Mouse (Mus musculus): Measurements from ENCODE around the gene Ecm2. TPM values are rescaled to one million over a fixed set of nuclear protein-coding genes. Genes with fewer than 3 reads are reported as not detected.
A peak's percentile ranks its signal among the peaks of the same experiment; 100 is the strongest.

Gene Ecm2
- polyA plus RNA-seq, 1 experiment from 2014 or later: 1.3 TPM

GRCm38 (mm10) chr13:49530636-49531035 is 26.0 kb downstream of the Ecm2 start:
- no peak overlapping the region for H3K9ac ChIP-seq (replicated peaks)
- no peak overlapping the region for H3K4me3 ChIP-seq
- WGBS: 98% methylated on average over 4 of the region's 4 CpGs
- H3K4me1 ChIP-seq: no peaks in the 10 kb centered on the region
- H3K4me2 ChIP-seq (replicated peaks): no peak overlapping the region
- H3K36me3 ChIP-seq: no peaks in the 10 kb centered on the region
- no peaks in the 10 kb centered on the region for H3K27me3 ChIP-seq
- ATAC-seq (ENCODE audit: low FRiP score, low read depth): no peak
- no peak overlapping the region for H3K27ac ChIP-seq (replicated peaks)
- H3K9me3 ChIP-seq: no peaks in the 10 kb centered on the region

DNA sequence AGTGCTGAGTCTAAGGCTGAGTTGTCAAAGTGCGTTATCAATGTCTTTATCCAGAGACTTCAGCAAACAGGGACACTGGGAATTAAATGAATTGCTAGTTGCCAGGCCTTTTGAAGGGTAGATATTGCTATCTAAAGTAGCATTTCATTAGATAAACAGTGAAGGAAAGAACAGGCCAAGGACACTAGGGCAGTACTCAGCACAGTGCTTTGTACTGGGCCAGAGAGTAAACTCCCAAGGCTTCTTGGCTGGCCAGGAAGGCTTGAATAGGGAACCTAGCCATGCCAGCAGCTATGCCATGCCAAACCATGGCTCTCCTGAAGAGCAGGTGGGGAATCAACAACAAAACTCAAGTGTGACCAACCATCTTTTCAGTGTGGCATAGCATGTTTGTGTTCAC is 32.3 kb downstream of the Ecm2 start:
- Histone ChIP-seq H3K36me3 (no peaks in the 10 kb centered on the region), H3K4me3 (no peak overlapping the region), H3K27ac (replicated peaks) (no peak overlapping the region), H3K9me3 (no peaks in the 10 kb centered on the region), H3K4me2 (replicated peaks) (no peak overlapping the region), H3K27me3 (no peaks in the 10 kb centered on the region), H3K9ac (replicated peaks) (no peak overlapping the region), H3K4me1 (no peaks in the 10 kb centered on the region)
- 100% methylated on average over 1 of the region's 1 CpGs for WGBS
- no peak for ATAC-seq (ENCODE audit: low FRiP score, low read depth)

DNA sequence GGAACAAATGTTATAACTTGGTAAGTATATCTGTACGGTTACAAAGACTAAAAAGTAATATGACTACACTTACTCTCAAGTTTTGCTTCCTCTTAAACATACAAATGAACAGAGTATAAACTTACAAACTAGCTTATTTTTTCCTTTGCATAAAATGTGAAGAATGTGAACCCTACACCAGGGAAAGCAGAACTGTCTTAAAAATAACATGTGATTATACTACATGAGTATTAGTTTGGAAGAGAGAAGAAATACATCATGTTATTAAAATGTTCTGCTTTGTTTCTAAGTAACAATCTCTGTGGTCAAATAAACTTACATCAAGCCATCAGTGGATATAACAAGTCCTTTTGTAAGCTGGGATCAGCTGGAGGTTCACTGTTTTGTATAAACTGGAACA is 34.1 kb downstream of the Ecm2 start:
- Histone ChIP-seq H3K4me3 (no peak overlapping the region), H3K9ac (replicated peaks) (no peak overlapping the region), H3K4me1 (no peaks in the 10 kb centered on the region), H3K27me3 (no peaks in the 10 kb centered on the region), H3K4me2 (replicated peaks) (no peak overlapping the region), H3K9me3 (no peaks in the 10 kb centered on the region), H3K36me3 (no peaks in the 10 kb centered on the region), H3K27ac (replicated peaks) (no peak overlapping the region)
- whole genome bisulfite sequencing: 86% methylated on average over 1 of the region's 1 CpGs
- no peak for ATAC-seq (ENCODE audit: low FRiP score, low read depth)

DNA sequence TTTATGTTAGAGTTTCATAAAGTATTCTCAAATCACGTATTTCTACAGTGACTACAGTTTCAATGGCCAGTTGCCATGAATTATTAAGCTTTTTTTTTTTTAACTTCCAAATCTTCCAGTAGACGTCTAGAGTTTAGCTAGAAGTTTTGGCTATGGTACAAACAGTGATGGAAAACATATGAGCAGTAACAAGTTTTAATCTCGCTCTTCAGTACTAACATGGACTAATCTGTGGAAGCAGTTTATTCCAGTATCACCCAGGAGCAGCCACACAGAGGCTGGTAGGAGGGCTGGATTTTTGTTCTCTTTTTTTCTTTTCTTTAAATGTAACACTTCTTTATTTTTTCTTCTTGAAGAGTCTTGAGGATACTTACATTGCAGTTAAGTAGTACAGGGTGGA is 39.7 kb downstream of the Ecm2 start, which contains the start of gene Aspn:
Gene Aspn (plus strand): TSS at position 165 of the 400 bp plus-strand sequence.
- Histone ChIP-seq H3K9ac (replicated peaks) (no peak within 1 kb of the TSS), H3K27ac (replicated peaks) (no peak within 1 kb of the TSS), H3K9me3 (no peaks in the 10 kb centered on the region), H3K36me3 (no peaks in the 10 kb centered on the region), H3K4me3 (no peak within 1 kb of the TSS), H3K4me1 (no peaks in the 10 kb centered on the region), H3K4me2 (replicated peaks) (no peak within 1 kb of the TSS), H3K27me3 (no peaks in the 10 kb centered on the region)
- 90% methylated on average over 3 of the region's 3 CpGs for WGBS
- no peak for ATAC-seq (ENCODE audit: low FRiP score, low read depth)

GRCm38 (mm10) chr13:49545646-49546045 is 41.0 kb downstream of the Ecm2 start:
- H3K27me3 ChIP-seq: no peaks in the 10 kb centered on the region
- no peak overlapping the region for H3K9ac ChIP-seq (replicated peaks)
- H3K36me3 ChIP-seq: no peaks in the 10 kb centered on the region
- H3K9me3 ChIP-seq: no peaks in the 10 kb centered on the region
- no peak overlapping the region for H3K4me3 ChIP-seq
- H3K4me1 ChIP-seq: no peaks in the 10 kb centered on the region
- H3K4me2 ChIP-seq (replicated peaks): no peak overlapping the region
- no peak overlapping the region for H3K27ac ChIP-seq (replicated peaks)
- 72% methylated on average over 3 of the region's 3 CpGs for WGBS
- ATAC-seq (ENCODE audit: low FRiP score, low read depth): no peak

DNA sequence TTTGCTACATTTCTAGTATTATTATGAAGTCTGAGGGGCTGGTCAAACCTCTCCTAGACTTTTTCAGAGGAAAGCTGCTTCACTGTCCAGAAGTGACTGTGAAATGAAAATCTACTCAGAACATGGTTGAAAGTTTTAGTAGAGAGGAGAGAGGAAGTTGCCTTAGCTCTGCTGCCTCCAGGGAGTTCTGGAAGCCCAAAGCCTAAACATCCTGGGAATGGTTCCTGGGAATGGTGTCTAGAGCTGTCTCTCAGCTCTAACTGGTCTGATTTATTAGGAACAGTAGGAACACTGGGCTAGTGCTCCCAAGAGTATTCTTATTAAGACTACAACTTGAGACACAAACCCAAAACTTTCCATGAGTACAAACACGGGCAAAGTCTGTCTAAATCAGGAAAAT is 41.9 kb downstream of the Ecm2 start:
- Histone ChIP-seq H3K4me3 (no peak overlapping the region), H3K9me3 (no peaks in the 10 kb centered on the region), H3K27ac (replicated peaks) (no peak overlapping the region), H3K4me1 (no peaks in the 10 kb centered on the region), H3K4me2 (replicated peaks) (no peak overlapping the region), H3K36me3 (no peaks in the 10 kb centered on the region), H3K9ac (replicated peaks) (no peak overlapping the region), H3K27me3 (no peaks in the 10 kb centered on the region)
- ATAC-seq (ENCODE audit: low FRiP score, low read depth): no peak
- 88% methylated on average over 1 of the region's 1 CpGs for WGBS

GRCm38 (mm10) chr13:49547563-49548150 is 43.0 kb downstream of the Ecm2 start:
- 87% methylated on average over 1 of the region's 1 CpGs for WGBS
- ATAC-seq (ENCODE audit: low FRiP score, low read depth): no peak
- no peak overlapping the region for H3K4me2 ChIP-seq (replicated peaks)
- no peaks in the 10 kb centered on the region for H3K9me3 ChIP-seq
- no peaks in the 10 kb centered on the region for H3K36me3 ChIP-seq
- H3K9ac ChIP-seq (replicated peaks): no peak overlapping the region
- H3K4me3 ChIP-seq: no peak overlapping the region
- no peaks in the 10 kb centered on the region for H3K27me3 ChIP-seq
- H3K27ac ChIP-seq (replicated peaks): no peak overlapping the region
- no peaks in the 10 kb centered on the region for H3K4me1 ChIP-seq

- H3K4me1 ChIP-seq: no peaks in the 10 kb centered on the region
- ATAC-seq (ENCODE audit: low FRiP score, low read depth): no peak
- 96% methylated on average over 3 of the region's 3 CpGs for WGBS
- no peaks in the 10 kb centered on the region for H3K36me3 ChIP-seq
- H3K9ac ChIP-seq (replicated peaks): no peak overlapping the region
- H3K4me3 ChIP-seq: no peak overlapping the region
- H3K27me3 ChIP-seq: no peaks in the 10 kb centered on the region
- no peak overlapping the region for H3K4me2 ChIP-seq (replicated peaks)
- no peak overlapping the region for H3K27ac ChIP-seq (replicated peaks)
- H3K9me3 ChIP-seq: no peaks in the 10 kb centered on the region
These were observed 45.0 kb downstream of the Ecm2 start for GRCm38 (mm10) chr13:49549616-49550015.

DNA sequence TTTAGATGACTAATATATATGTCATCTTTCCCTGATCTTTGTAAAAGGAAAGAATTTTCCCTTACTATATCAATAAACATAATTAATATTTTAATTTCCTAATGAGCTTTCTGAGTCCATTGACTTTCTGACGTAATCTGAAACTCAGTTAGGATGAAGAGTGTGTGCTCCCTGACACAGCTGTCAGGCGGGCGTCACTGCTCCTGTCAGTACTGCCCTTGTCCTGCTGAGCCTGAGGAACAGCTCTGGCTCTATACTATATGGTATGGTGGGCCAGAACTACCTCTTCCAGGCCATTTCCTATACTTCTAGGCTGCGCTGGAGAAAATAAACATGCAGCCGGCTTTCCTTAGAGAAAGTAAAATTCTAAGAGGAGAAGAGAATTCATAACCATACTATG is 49.9 kb downstream of the Ecm2 start:
- H3K4me1 ChIP-seq: no peaks in the 10 kb centered on the region
- no peaks in the 10 kb centered on the region for H3K9me3 ChIP-seq
- H3K27me3 ChIP-seq: no peaks in the 10 kb centered on the region
- no peak overlapping the region for H3K9ac ChIP-seq (replicated peaks)
- no peaks in the 10 kb centered on the region for H3K36me3 ChIP-seq
- H3K27ac ChIP-seq (replicated peaks): no peak overlapping the region
- no peak for ATAC-seq (ENCODE audit: low FRiP score, low read depth)
- 75% methylated on average over 5 of the region's 5 CpGs for WGBS
- no peak overlapping the region for H3K4me3 ChIP-seq
- H3K4me2 ChIP-seq (replicated peaks): no peak overlapping the region

DNA sequence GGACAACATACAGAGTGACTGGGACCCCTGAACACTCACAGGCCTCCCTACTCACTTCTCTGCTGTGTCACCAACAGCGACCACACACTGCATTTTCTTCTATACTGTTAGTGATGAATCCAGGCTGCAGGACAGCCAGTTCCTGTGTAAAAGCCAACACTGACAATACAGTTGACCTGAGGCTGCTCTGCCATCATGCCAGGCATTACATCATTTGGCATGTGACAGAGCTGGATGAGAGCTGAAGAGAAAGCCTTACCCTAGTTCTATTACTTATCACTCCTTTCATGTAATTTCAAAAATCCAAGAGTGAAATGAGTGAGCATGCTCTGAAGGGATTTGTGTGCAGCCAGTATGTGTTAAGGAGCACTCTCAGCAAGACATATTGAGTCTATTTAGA is 51.6 kb downstream of the Ecm2 start:
- Histone ChIP-seq H3K4me2 (replicated peaks) (no peak overlapping the region), H3K27ac (replicated peaks) (no peak overlapping the region), H3K4me3 (no peak overlapping the region), H3K4me1 (no peaks in the 10 kb centered on the region), H3K27me3 (no peaks in the 10 kb centered on the region), H3K36me3 (no peaks in the 10 kb centered on the region), H3K9ac (replicated peaks) (no peak overlapping the region), H3K9me3 (no peaks in the 10 kb centered on the region)
- 79% methylated on average over 1 of the region's 1 CpGs for WGBS
- no peak for ATAC-seq (ENCODE audit: low FRiP score, low read depth)

- no peak for ATAC-seq (ENCODE audit: low FRiP score, low read depth)
- H3K9ac ChIP-seq (replicated peaks): no peak overlapping the region
- no peaks in the 10 kb centered on the region for H3K36me3 ChIP-seq
- WGBS: 81% methylated on average over 1 of the region's 1 CpGs
- H3K9me3 ChIP-seq: no peaks in the 10 kb centered on the region
- H3K4me1 ChIP-seq: no peaks in the 10 kb centered on the region
- H3K27me3 ChIP-seq: no peaks in the 10 kb centered on the region
- no peak overlapping the region for H3K27ac ChIP-seq (replicated peaks)
- no peak overlapping the region for H3K4me2 ChIP-seq (replicated peaks)
- no peak overlapping the region for H3K4me3 ChIP-seq
These were observed 52.3 kb downstream of the Ecm2 start for GRCm38 (mm10) chr13:49556924-49557323.

GRCm38 (mm10) chr13:49559185-49559584 is 54.6 kb downstream of the Ecm2 start:
- no peak overlapping the region for H3K27ac ChIP-seq (replicated peaks)
- no peaks in the 10 kb centered on the region for H3K9me3 ChIP-seq
- no peaks in the 10 kb centered on the region for H3K36me3 ChIP-seq
- no peak overlapping the region for H3K4me3 ChIP-seq
- H3K27me3 ChIP-seq: no peaks in the 10 kb centered on the region
- no peak overlapping the region for H3K4me2 ChIP-seq (replicated peaks)
- ATAC-seq (ENCODE audit: low FRiP score, low read depth): peak; percentile 52; the same call in 1 of the 2 replicates
- H3K9ac ChIP-seq (replicated peaks): no peak overlapping the region
- 27% methylated on average over 2 of the region's 2 CpGs for WGBS
- H3K4me1 ChIP-seq: no peaks in the 10 kb centered on the region

DNA sequence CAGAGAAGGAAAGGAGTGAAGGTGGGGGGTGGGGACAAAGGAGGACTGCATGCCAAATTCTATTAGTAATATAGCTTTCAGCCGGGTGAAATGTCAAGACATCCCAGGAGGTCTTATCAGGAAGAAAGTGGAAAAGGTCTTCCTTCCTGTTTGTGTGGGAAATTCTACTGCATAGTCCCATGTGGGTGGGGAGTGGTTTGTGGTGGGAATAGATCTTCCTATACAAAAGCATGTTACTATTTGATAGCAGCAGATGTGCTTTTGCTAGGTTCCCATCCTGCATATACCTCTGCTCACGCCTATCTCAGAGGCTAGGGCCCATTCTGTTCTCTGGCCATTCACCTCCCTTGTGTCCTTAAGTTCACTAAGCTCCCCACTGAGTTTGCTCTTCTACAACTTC is 56.3 kb downstream of the Ecm2 start:
- ATAC-seq (ENCODE audit: low FRiP score, low read depth): no peak
- no peaks in the 10 kb centered on the region for H3K9me3 ChIP-seq
- 80% methylated on average over 2 of the region's 2 CpGs for WGBS
- H3K9ac ChIP-seq (replicated peaks): no peak overlapping the region
- no peaks in the 10 kb centered on the region for H3K4me1 ChIP-seq
- H3K27me3 ChIP-seq: no peaks in the 10 kb centered on the region
- no peaks in the 10 kb centered on the region for H3K36me3 ChIP-seq
- no peak overlapping the region for H3K27ac ChIP-seq (replicated peaks)
- no peak overlapping the region for H3K4me2 ChIP-seq (replicated peaks)
- H3K4me3 ChIP-seq: no peak overlapping the region

Measured in midbrain, embryonic 12.5 days (tissue).